Mouse (Mus musculus): ENCODE data around the gene Klk1b8. TPM values are rescaled to one million over a fixed set of nuclear protein-coding genes. Genes with fewer than 3 reads are reported as not detected.
"Not testable (repeated sequence)": the region's sequence is repeated elsewhere in the genome, so short reads cannot be mapped to it uniquely, and the experiment has no call there.

Gene Klk1b8
- polyA plus RNA-seq, 1 experiment from 2014 or later: not detected

DNA sequence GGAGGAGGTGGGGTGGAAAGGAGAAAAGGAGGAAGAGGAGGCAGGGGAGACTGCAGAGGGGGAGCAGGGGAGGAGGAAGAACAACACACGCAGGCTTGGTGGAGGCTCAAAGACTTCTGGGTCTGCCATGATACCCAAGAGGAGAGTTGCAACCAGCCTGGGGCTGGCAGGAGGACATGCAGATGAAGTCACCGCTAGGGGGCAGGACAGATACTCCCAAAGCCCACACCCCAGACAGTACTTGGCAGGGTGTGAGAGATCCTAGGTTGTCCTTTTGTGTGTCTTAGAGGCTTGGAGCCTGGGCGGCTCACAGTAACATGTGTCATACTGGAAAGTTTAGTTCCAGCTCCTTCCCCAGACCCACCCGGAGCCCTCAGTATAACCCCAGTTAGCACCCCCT lies 21.9 kb upstream of the Klk1b8 start:
- no peak for ATAC-seq
- H3K4me1 ChIP-seq (ENCODE audit: control insufficient read depth, insufficient read depth, low read depth, low read length): no peaks in the 10 kb centered on the region
- WGBS: 47% methylated on average over 4 of the region's 4 CpGs

DNA sequence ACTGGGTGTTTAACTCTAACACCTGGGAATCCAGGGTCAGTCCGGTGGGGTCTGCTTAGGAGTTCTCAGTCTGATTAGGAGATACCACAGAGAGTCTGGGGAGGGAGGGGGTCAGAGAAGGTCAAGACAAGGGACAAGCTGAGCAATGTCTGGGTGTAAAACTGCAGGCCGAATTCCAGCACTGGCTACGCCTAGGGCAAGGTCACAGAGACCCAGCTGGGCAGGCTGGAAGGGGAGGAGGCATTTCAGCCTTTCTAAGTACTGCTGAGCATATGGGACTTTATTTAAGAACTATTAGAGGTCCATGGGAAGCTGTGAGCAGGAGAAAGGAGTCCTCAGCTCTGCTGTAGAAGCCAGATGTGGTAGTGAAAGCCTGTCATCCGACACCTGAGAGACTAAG lies 18.1 kb upstream of the Klk1b8 start:
- Histone ChIP-seq H3K4me1 (ENCODE audit: control insufficient read depth, insufficient read depth, low read depth, low read length) (no peaks in the 10 kb centered on the region), H3K36me3 (ENCODE audit: control insufficient read depth, insufficient read depth, low read length) (no peaks in the 10 kb centered on the region), H3K4me3 (ENCODE audit: low read length) (no peak overlapping the region), H3K27ac (ENCODE audit: low read depth, low read length) (no peak overlapping the region), H3K9ac (ENCODE audit: low read depth, low read length) (no peak overlapping the region), H3K9me3 (ENCODE audit: control insufficient read depth, low read length) (no peaks in the 10 kb centered on the region), H3K27me3 (replicated peaks; ENCODE audit: control insufficient read depth, insufficient read depth, low read length) (no peaks in the 10 kb centered on the region), H3K4me2 (ENCODE audit: low read length) (no peak overlapping the region)
- 65% methylated on average over 4 of the region's 4 CpGs for WGBS
- no peak for ATAC-seq

More for the DNA sequence above, 21.9 kb upstream of the Klk1b8 start:
- Histone ChIP-seq H3K4me3 (ENCODE audit: low read length) (no peak overlapping the region), H3K36me3 (ENCODE audit: control insufficient read depth, insufficient read depth, low read length) (no peaks in the 10 kb centered on the region), H3K4me2 (ENCODE audit: low read length) (no peak overlapping the region), H3K9me3 (ENCODE audit: control insufficient read depth, low read length) (no peaks in the 10 kb centered on the region), H3K9ac (ENCODE audit: low read depth, low read length) (no peak overlapping the region), H3K27ac (ENCODE audit: low read depth, low read length) (no peak overlapping the region), H3K27me3 (replicated peaks; ENCODE audit: control insufficient read depth, insufficient read depth, low read length) (no peaks in the 10 kb centered on the region)

DNA sequence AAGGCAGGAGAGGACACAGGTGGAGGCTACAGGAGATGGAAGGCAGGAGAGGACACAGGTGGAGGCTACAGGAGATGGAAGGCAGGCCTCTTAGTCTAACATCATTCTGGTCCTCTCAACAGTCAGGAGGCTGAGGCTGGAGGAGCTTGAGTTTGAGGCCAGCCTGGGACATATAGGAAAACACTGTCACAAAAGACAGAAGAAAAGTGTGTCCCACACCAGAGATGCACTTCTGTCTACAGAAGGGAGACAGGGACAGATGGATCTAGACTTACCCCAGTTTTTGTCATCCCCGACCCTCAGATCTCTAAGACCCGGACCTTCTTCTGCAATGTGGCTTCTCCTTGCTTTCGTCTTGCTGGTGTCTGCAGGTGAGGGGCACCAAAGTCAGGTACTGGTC lies 17.0 kb upstream of the Klk1b8 start, which contains the start of gene Klk15:
Gene Klk15, plus strand, starts transcription at position 301 of the 400 bp plus-strand sequence.
- no peak within 1 kb of the TSS for H3K27ac ChIP-seq (ENCODE audit: low read depth, low read length)
- H3K4me3 ChIP-seq (ENCODE audit: low read length): no peak within 1 kb of the TSS
- no peaks in the 10 kb centered on the region for H3K27me3 ChIP-seq (replicated peaks; ENCODE audit: control insufficient read depth, insufficient read depth, low read length)
- no peaks in the 10 kb centered on the region for H3K9me3 ChIP-seq (ENCODE audit: control insufficient read depth, low read length)
- no peaks in the 10 kb centered on the region for H3K4me1 ChIP-seq (ENCODE audit: control insufficient read depth, insufficient read depth, low read depth, low read length)
- no peak within 1 kb of the TSS for H3K9ac ChIP-seq (ENCODE audit: low read depth, low read length)
- ATAC-seq: no peak
- WGBS: 92% methylated on average over 3 of the region's 3 CpGs
- H3K4me2 ChIP-seq (ENCODE audit: low read length): no peak within 1 kb of the TSS
- H3K36me3 ChIP-seq (ENCODE audit: control insufficient read depth, insufficient read depth, low read length): no peaks in the 10 kb centered on the region

- Histone ChIP-seq H3K9me3 (ENCODE audit: control insufficient read depth, low read length) (no peaks in the 10 kb centered on the region), H3K27me3 (replicated peaks; ENCODE audit: control insufficient read depth, insufficient read depth, low read length) (no peaks in the 10 kb centered on the region), H3K36me3 (ENCODE audit: control insufficient read depth, insufficient read depth, low read length) (no peaks in the 10 kb centered on the region), H3K9ac (ENCODE audit: low read depth, low read length) (no peak overlapping the region), H3K4me2 (ENCODE audit: low read length) (no peak overlapping the region), H3K4me1 (ENCODE audit: control insufficient read depth, insufficient read depth, low read depth, low read length) (no peaks in the 10 kb centered on the region), H3K4me3 (ENCODE audit: low read length) (no peak overlapping the region), H3K27ac (ENCODE audit: low read depth, low read length) (no peak overlapping the region)
- 76% methylated on average over 3 of the region's 3 CpGs for WGBS
- no peak for ATAC-seq
Observed at GRCm38 (mm10) chr7:43934747-43935146, 15.7 kb upstream of the Klk1b8 start.

- no peaks in the 10 kb centered on the region for H3K27me3 ChIP-seq (replicated peaks; ENCODE audit: control insufficient read depth, insufficient read depth, low read length)
- no peak overlapping the region for H3K4me2 ChIP-seq (ENCODE audit: low read length)
- no peaks in the 10 kb centered on the region for H3K36me3 ChIP-seq (ENCODE audit: control insufficient read depth, insufficient read depth, low read length)
- no peak for ATAC-seq
- no peaks in the 10 kb centered on the region for H3K4me1 ChIP-seq (ENCODE audit: control insufficient read depth, insufficient read depth, low read depth, low read length)
- 85% methylated on average over 14 of the region's 14 CpGs for WGBS
- no peak overlapping the region for H3K4me3 ChIP-seq (ENCODE audit: low read length)
- no peaks in the 10 kb centered on the region for H3K9me3 ChIP-seq (ENCODE audit: control insufficient read depth, low read length)
- no peak overlapping the region for H3K9ac ChIP-seq (ENCODE audit: low read depth, low read length)
- H3K27ac ChIP-seq (ENCODE audit: low read depth, low read length): no peak overlapping the region
Observed at GRCm38 (mm10) chr7:43936551-43936950, 13.9 kb upstream of the Klk1b8 start.

DNA sequence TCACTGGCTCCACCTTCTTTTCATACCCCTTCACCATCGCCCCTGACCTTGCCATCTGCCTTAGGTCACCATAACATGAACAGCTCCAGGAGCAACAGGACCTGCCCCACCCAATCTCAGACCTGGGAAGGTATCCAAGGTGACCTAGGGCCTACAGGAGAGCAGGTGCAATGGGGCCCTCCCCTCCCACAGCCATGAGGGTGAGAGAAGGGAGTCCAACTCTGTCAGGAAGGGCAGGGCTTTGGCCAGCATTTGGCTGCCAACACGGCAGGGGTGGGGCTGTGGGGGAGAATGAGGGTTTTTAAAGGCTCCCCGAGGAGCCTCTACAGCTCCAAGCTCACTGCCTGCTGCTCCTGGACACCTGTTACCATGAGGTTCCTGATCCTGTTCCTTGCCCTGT lies 8.2 kb upstream of the Klk1b8 start:
- ATAC-seq; H3K4me3 ChIP-seq (ENCODE audit: low read length); H3K27me3 ChIP-seq (replicated peaks; ENCODE audit: control insufficient read depth, insufficient read depth, low read length); H3K27ac ChIP-seq (ENCODE audit: low read depth, low read length); H3K36me3 ChIP-seq (ENCODE audit: control insufficient read depth, insufficient read depth, low read length); H3K9me3 ChIP-seq (ENCODE audit: control insufficient read depth, low read length); H3K4me1 ChIP-seq (ENCODE audit: control insufficient read depth, insufficient read depth, low read depth, low read length); H3K9ac ChIP-seq (ENCODE audit: low read depth, low read length); H3K4me2 ChIP-seq (ENCODE audit: low read length): not testable (repeated sequence)
- WGBS: 50% methylated on average over 3 of the region's 3 CpGs

- Histone ChIP-seq H3K27me3 (replicated peaks; ENCODE audit: control insufficient read depth, insufficient read depth, low read length) (no peaks in the 10 kb centered on the region), H3K9ac (ENCODE audit: low read depth, low read length) (no peak overlapping the region), H3K4me3 (ENCODE audit: low read length) (no peak overlapping the region), H3K9me3 (ENCODE audit: control insufficient read depth, low read length) (no peaks in the 10 kb centered on the region), H3K36me3 (ENCODE audit: control insufficient read depth, insufficient read depth, low read length) (no peaks in the 10 kb centered on the region), H3K27ac (ENCODE audit: low read depth, low read length) (no peak overlapping the region), H3K4me2 (ENCODE audit: low read length) (no peak overlapping the region), H3K4me1 (ENCODE audit: control insufficient read depth, insufficient read depth, low read depth, low read length) (no peaks in the 10 kb centered on the region)
- no peak for ATAC-seq
- 85% methylated on average over 3 of the region's 3 CpGs for WGBS
Observed at GRCm38 (mm10) chr7:43944727-43945264, 5.7 kb upstream of the Klk1b8 start.

- H3K27ac ChIP-seq (ENCODE audit: low read depth, low read length): no peak overlapping the region
- H3K9me3 ChIP-seq (ENCODE audit: control insufficient read depth, low read length): no peaks in the 10 kb centered on the region
- no peak overlapping the region for H3K9ac ChIP-seq (ENCODE audit: low read depth, low read length)
- WGBS: 58% methylated on average over 4 of the region's 4 CpGs
- H3K4me2 ChIP-seq (ENCODE audit: low read length): no peak overlapping the region
- H3K27me3 ChIP-seq (replicated peaks; ENCODE audit: control insufficient read depth, insufficient read depth, low read length): no peaks in the 10 kb centered on the region
- no peak for ATAC-seq
- no peak overlapping the region for H3K4me3 ChIP-seq (ENCODE audit: low read length)
- no peaks in the 10 kb centered on the region for H3K36me3 ChIP-seq (ENCODE audit: control insufficient read depth, insufficient read depth, low read length)
- no peaks in the 10 kb centered on the region for H3K4me1 ChIP-seq (ENCODE audit: control insufficient read depth, insufficient read depth, low read depth, low read length)
Observed at GRCm38 (mm10) chr7:43952703-43953102, 2.2 kb downstream of the Klk1b8 start.

- no peak for ATAC-seq
- whole genome bisulfite sequencing: 67% methylated on average over 3 of the region's 3 CpGs
Observed at GRCm38 (mm10) chr7:43966451-43966850, 16.0 kb downstream of the Klk1b8 start, which contains the start of gene Klk1b1. TSS of gene Klk1b1 (plus strand) at chr7:43966751.

GRCm38 (mm10) chr7:43967058-43967457 lies 16.6 kb downstream of the Klk1b8 start:
- ATAC-seq: no peak
- Histone ChIP-seq H3K4me1 (ENCODE audit: control insufficient read depth, insufficient read depth, low read depth, low read length) (no peaks in the 10 kb centered on the region), H3K4me2 (ENCODE audit: low read length) (no peak overlapping the region), H3K36me3 (ENCODE audit: control insufficient read depth, insufficient read depth, low read length) (no peaks in the 10 kb centered on the region), H3K27me3 (replicated peaks; ENCODE audit: control insufficient read depth, insufficient read depth, low read length) (no peaks in the 10 kb centered on the region), H3K9me3 (ENCODE audit: control insufficient read depth, low read length) (no peaks in the 10 kb centered on the region), H3K9ac (ENCODE audit: low read depth, low read length) (no peak overlapping the region), H3K4me3 (ENCODE audit: low read length) (no peak overlapping the region), H3K27ac (ENCODE audit: low read depth, low read length) (no peak overlapping the region)
- 87% methylated on average over 3 of the region's 3 CpGs for WGBS

More at GRCm38 (mm10) chr7:43966451-43966850, 16.0 kb downstream of the Klk1b8 start, which contains the start of gene Klk1b1:
- no peak within 1 kb of the TSS for H3K4me3 ChIP-seq (ENCODE audit: low read length)
- no peaks in the 10 kb centered on the region for H3K4me1 ChIP-seq (ENCODE audit: control insufficient read depth, insufficient read depth, low read depth, low read length)
- no peak within 1 kb of the TSS for H3K4me2 ChIP-seq (ENCODE audit: low read length)
- no peaks in the 10 kb centered on the region for H3K27me3 ChIP-seq (replicated peaks; ENCODE audit: control insufficient read depth, insufficient read depth, low read length)
- no peaks in the 10 kb centered on the region for H3K9me3 ChIP-seq (ENCODE audit: control insufficient read depth, low read length)
- no peak within 1 kb of the TSS for H3K27ac ChIP-seq (ENCODE audit: low read depth, low read length)
- no peaks in the 10 kb centered on the region for H3K36me3 ChIP-seq (ENCODE audit: control insufficient read depth, insufficient read depth, low read length)
- H3K9ac ChIP-seq (ENCODE audit: low read depth, low read length): no peak within 1 kb of the TSS
